Mouse (Mus musculus) adrenal gland, postnatal 14 days (tissue): ENCODE data around the gene Ucn2. TPM values are rescaled to one million over a fixed set of nuclear protein-coding genes. Genes with fewer than 3 reads are reported as not detected.

ENCODE experiments used
- DNase-seq: peaks from one replicate; pipeline ENCODE4 v3.0.0; 2021; ENCODE audit warnings: mixed read lengths
- total RNA-seq: library from RNA; stranded (reverse); gene quantifications from 2 replicates; pipeline ENCODE4 v1.2.3, GENCODE M21; 2021

Gene Ucn2
- total RNA-seq, 1 experiment from 2014 or later: 0.89 TPM

DNA sequence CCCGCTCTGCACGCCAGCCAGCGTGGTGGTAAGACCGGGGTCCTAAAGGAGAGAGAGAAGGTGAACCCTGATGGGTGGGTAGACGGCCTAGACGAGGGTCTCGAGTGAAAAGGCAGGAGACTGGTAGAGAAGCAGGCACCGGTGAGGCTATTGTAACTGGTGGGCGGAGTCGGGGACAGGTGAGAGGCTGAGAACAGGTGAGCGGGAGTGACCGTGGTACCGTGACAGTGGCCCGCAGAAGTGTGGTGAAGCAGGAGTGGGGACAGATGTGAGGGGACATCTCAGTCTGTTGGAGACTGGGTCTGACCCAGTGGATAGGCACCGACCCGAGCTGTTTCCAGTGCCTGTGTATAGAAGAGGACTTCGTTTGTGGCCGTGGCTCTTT is 6.3 kb downstream of the Ucn2 start:
- no peak for DNase-seq

DNA sequence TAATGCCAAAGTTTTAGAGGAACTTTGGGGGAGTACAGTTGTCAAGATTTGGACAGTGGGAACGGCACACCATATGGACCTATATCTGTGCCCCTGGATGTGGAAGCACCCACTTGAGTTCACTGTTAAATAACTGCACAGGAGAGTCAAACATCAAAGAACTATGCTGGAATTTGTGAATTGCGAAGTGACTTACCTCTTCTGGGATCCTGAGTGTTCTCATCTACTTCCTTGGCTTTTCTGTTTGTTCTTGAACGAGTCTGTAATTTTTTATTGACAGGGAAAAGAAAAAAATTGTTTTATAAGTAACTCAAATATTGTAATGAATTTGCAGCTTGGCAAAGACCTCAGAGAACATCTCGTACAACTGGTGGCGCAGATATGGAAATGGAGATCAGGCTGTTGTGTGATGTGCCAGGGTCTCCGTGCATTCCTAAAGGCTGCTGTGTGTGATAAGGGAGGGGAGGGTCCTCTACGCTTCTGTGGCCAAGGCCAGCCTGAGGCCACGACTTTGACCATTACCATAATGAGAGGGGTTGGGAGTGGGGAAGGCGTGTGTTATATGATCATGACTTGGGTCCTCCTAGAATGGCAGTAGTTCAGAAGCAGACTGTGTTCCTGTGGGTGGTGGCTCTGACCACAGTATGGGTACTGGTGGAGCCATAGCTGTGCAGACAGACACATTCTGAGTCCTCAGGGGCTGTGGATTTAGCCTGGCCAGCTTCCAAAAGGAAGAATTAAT is 7.0 kb downstream of the Ucn2 start:
- DNase-seq: no peak

DNA sequence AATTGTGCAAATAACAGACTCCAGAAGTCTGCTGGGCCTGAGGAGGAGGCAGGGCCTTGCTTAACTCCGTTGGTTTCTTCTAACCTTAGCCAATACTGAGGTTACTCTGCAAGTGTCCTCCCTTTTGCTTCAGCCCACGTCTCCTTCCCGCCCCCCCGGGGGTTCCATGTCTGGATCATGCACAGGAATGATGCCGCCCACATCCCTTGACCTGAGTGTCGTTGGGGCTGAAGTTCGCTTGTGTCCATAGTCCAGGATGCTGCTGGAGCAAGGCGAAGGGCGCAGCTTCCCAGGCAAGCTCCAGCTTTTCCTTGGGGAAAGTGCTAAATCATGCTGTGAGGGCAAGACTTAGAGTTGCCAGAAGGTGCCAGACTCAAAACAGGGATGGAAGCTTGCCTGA is 10.6 kb downstream of the Ucn2 start:
- DNase-seq: no peak

DNA sequence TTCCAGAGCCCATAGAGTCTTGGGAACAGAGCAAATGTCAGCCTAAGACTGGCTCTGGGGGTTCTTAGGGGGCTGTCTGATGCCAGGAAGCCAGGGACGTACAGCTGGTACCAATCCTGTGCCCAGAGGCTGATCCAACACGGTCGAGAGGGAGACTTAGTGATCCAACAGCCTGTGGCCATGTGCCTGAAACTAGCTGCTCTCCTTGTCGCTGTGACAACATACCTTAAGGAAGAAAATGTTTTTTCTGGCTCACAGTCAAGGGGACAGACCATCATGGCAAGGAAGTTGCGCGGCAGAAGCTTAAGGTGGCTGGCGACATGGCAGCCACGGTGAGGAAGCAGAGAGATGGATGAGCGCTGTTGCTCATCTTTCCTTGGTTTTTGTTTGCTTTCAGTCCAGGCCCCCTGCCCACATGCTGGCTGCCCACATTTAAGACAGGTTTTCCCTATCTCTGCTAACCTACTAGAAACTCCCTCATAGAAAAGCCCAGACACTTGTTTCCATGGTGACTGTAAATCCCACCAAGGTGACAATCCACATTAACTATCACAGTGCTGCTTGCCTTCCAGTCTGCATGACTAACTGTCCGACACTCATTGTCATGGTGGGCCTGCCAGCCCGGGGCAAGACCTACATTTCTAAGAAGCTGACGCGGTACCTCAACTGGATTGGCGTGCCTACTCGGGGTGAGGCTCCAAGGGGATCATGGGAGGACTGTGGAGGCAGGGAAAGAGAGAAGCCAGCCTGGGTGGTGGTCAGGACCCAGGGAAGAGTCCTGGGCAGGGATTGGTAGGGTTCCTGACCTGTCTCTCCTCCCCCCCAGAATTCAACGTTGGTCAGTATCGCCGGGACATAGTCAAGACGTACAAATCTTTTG is 12.7 kb downstream of the Ucn2 start:
- no peak for DNase-seq

DNA sequence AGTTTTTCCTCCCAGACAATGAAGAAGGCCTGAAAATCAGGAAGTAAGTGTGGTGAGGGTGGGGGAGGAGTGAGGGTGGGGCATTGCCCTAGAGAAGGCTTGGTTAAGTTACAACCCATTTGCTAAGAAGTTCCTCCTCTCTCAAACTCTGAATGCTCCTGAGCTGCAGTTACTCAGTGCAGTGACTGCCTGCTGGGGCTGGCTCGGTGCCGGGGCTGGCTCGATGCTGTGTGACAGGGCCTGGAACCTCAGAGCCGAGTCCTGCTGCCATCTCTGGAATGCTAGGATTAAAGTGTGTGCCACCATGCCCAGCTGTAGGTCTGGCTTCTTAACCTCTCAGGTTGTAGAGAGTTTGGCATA is 13.3 kb downstream of the Ucn2 start:
- DNase-seq: no peak

DNA sequence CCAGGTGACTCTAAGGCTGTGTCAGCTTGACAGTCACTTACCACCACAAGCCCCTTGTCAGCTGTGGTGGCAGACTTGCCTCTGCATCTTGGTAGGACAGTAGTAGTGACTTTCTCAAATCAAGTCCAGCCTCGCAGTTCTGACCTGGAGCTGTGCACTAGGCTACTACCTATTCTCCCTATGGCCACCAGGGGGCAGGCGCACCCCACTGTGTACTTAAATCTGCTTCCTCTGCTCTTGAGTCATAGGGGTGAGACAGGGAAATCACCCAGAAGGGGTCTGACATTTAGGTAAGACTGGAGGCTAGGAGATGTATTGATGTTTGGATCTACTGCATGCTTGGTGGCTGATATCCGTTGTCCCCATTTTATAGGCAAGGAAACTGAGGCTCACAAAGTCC is 14.9 kb downstream of the Ucn2 start:
- peak; percentile 83 for DNase-seq

DNA sequence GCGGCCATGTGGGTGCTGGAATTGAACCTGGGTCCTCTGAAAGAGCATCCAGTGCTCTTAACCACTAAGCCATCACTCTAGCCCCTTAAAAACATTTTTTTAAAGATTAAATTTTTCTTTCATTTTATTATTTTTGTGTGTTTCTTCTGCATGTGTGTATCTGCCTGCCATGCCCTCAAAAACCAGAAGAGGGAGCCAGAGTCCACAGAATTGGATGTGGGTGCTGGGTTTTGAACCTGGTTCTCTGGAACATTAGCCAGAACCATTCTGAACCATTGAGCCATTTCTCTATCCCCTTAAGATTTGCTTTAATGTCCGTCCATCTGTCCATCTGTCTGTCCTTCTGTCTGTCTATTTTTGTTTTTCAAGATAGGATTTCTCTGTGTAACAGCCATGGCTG is 17.4 kb downstream of the Ucn2 start:
- DNase-seq: peak; percentile 71

DNA sequence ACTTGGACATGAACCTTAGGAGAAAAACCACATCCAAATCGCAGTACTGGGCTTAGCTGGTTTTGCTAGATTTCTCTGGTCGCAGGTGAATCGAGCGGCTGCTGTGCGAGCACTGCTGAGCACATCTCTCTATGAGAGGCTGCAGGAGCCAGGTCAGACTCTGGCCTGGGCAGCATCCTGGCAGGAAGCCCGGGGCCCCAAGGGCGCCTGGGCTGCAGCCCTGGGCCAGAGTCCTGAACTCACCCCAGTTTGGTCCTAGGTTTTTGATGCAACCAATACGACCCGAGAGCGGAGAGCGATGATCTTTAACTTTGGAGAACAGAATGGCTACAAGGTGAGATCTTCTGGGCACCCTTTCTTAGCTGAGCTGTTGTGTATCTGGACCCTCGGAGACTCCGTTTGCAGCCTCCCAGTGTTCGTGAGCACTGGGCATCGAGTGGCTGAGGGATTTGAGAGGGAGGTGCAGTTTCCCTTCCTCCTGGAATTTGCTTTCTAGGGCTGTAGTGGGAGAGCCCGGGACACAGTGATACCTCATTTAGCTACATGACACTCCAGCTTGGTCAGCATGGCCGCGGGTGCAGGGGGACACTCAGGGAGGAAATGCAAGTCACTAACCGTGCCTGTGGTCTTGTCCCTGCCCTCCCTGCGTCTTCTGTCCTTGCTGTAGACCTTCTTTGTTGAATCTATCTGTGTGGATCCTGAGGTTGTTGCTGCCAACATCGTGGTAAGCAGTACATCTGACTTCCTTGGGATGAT is 21.4 kb downstream of the Ucn2 start:
- DNase-seq: no peak

DNA sequence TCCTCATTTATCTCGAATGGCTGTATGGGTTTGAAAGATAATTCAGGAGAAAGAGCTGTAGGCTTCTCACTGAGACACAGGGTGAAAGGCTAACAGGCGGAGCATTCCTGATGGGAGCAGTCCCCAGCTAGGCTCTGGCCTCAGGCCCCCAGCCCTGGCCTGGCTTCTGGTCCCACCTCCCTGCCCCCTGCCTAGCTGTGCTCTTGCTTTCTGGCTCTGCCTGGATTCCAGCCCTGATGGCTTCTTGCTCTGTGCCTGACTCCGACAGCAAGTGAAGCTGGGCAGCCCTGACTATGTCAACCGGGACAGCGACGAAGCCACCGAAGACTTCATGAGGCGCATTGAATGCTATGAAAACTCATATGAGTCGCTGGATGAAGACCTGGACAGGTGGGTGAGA is 22.3 kb downstream of the Ucn2 start:
- no peak for DNase-seq

DNA sequence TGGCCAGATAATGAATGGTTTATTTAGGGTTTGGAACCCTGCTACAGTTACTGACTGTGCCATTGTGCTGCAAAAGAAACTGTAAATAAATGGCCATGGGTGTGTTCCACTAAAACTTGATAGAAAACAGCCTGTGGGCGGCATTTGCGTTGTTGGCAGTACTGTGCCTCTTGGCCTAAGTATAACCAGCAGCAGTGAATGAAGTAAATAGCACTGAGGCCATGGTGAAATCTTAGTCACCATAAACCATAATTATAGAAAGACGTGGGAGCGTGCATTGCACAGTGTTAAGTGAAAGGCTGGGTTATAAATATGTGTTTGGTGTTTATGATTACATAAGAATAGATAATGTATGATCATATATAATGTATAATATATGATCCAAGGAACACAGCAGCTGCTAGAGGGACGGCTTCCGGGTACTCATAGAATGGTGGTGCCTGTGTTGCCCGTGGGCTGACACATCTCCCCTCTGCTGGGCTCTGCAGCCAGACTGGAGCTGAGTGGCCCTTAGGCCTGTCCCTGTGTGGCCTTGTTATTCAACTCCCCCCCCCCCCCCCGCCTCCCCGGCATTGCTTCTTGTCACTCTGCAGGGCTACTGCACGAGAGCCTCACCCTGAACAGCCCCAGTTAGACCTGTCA is 23.3 kb downstream of the Ucn2 start:
- DNase-seq: peak; percentile 27

DNA sequence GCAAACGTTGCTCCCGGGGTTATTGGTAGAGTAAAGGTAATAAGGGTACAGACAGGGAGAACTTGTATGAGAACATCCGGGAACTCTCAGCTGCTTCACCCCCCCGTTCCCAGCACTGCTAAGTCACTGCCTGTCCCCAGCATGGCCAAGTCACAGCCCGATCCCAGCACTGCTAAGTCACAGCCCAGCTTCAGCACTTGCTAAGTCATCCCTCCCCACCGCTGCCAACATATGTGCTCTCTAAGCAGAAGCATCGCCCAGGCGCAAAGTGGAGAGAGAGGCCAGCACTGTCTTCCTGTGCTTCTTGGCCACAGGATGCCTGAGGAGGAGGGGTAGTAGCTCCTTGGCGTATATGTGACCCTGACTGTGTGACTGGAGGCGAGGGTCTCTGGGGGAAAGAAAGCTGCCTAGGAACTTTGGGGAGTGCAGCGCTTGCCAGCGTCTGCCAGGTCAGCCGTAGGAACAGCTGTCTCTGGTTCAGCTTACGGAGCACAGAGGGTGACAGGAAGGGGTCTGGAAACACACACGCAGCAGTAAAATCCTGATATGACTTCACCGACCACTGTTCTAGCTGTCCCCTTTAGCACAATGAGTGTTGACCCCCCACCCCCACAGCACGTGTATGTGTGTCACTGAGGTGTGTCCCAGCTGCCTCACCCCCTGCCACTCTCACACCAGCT is 24.0 kb downstream of the Ucn2 start:
- DNase-seq: peak; percentile 63

DNA sequence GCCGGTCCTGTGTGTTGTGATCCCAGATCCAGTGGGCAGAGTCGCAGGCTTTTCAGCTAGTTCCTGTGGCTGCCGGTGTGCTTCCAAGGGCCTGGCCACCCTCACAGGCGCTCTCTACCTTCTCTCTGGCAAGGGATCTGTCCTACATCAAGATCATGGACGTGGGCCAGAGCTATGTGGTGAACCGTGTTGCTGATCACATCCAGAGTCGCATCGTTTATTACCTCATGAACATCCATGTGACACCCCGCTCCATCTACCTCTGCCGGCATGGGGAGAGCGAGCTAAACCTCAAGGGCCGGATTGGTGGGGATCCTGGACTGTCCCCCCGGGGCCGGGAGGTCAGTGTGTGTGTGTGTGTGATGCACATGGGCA is 24.5 kb downstream of the Ucn2 start:
- DNase-seq: no peak

DNA sequence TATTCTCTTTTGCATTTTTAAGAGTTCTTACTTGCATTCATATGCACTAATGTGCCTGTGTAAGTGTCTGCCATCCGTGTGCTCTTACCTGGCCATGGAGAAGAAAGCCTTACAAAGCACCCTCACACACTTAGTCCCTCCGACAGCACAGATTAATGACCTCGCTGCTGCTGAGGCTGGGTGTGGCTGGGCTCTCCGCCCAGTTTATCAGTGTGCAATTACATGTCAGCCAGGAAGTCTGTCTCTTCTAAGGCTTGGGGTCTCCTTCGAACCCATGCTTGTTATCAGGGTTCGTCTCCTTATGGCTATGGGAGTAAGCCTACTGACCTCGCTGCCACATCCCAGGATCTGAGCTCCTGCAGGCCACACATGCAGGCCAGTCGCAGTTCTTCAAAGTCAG is 29.6 kb downstream of the Ucn2 start:
- DNase-seq: no peak

DNA sequence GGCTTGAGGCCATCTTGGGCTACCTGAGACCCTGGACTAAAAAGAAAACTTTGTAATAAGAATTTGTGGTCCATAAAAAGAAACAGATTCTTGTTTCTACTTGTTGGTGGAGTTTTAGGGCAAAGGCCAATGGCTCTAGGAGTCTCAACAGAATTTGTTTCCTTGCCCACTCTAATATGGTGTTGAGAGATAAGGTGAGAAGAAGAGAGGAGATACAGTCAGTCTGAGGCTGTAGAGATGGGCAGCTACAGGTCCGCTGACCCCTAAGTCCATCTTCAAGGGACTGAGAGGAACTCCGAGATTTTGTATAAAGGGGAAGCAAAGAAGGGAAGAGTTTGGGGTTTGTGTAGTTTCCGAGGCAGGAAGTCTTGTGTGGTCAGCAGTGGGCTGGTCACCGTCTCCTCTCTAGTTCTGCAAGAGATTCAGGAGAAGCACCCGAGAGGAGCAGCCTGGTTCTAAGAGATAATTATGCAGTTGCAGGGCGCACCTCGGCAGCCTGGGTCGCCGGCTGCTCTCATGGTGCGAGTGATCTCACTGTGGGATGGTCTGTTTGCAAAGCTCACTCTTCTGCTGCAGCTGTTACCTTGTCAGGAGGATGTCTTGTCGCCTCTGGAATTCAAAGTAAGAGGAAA is 31.3 kb downstream of the Ucn2 start:
- no peak for DNase-seq

DNA sequence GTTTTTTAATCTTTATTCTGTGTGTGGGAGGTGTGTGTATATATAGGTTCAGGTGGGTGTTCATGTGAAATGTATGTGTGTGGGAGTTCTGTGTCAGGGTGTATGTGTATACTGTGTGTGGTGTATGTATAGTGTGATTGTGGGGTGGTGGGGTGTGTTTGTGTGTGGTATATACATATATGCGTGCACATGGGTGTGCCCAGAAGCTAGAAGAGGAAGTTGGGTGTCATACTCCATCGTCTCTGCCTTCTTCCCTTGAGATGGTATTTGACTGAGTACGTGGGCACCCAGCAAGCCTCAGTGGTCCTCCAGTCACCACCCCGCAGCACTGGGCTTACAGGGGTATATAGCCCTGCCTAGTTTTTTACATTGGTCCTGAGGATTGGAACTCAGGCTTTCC is 35.6 kb downstream of the Ucn2 start:
- no peak for DNase-seq

DNA sequence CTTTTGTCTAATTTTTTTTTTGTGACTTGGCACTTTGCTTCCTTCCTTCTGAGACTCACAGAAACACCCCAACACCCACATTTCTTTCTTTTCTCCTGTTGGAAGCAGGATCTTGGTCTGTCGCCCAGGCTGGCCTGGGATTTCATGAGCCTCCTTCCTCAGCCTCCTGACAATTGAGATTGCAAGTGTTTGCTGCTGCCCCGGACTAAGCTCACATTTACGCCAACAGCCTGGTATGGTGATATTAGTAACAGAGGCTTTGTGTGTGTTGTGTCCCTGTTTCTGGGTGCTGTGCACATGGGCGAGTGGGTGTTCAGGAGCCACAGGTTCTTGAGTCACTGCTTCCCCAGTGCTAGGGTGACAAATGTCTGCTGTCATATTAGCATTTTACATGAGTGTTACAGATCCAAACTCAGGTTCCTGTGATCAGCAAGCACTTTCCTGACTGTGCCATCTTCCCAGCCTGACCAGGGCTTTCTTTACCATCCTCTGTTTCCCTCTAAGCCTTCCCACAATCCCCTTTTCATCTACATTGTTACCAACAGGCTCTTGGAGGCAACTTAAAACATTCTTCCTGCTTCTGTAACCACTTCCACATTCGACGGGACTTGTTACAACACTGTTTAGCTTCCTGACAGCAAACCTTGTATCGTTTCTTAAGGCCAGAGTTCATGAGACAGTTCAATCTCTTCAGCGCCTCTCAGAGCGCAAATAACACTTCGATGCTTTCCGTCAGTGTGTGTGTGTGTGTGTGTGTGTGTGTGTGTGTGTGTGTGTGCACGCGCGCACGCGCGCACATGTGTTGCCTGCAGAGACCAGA is 37.3 kb downstream of the Ucn2 start:
- peak; percentile 61 for DNase-seq

DNA sequence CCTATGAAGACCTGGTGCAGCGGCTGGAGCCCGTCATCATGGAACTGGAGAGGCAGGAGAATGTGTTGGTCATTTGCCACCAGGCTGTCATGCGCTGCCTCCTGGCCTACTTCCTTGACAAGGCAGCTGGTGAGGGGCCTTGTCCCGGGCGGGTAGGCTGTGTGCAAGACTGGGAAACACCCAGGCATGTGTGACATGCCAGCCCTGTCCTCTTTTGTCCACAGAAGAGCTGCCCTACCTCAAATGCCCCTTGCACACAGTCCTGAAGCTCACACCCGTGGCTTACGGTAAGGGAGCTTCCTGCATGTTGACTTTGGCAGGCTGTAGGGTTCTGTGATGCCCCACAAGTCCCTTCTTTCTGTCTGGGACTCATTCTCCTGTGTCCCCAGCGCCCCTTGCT is 41.7 kb downstream of the Ucn2 start:
- peak; percentile 44 for DNase-seq

DNA sequence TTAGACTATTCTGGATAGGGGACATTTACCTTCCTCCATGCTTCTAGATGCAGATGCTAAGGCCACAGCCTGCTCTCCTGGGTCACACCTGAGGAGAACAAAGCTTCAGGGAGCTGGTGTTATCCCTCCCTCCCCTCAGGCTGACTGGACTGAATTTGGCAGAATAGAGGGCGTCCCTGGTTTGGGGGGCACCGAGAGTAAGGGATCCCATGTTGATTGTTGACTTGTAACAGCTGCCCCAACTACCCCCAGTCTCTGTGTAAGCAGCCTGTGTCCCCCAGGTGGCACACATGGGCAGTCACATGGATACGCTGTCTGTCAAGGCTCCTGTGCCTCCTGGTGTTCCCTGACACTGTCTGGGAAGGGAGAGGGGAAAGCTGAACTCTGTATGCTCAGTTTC is 42.6 kb downstream of the Ucn2 start:
- no peak for DNase-seq

DNA sequence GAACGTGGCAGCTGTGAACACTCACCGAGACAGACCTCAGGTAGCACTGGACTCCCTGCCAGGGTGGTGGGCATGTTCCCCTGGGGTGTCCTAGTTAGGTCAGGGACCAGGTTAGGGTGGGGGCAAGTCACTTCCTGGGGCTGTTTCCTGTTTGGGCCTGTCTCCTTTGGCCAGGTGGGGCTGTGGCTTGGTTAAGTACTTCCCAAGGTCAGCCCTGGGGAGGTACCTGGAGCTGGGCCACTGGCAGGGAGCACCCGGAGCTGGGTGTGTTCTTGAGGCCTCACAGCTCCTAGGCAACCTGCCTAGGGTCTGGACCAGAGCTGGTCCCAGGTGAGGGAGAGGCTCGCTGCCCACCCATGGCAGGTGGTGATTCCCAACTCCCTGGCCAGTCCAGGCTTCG is 43.1 kb downstream of the Ucn2 start:
- DNase-seq: no peak

DNA sequence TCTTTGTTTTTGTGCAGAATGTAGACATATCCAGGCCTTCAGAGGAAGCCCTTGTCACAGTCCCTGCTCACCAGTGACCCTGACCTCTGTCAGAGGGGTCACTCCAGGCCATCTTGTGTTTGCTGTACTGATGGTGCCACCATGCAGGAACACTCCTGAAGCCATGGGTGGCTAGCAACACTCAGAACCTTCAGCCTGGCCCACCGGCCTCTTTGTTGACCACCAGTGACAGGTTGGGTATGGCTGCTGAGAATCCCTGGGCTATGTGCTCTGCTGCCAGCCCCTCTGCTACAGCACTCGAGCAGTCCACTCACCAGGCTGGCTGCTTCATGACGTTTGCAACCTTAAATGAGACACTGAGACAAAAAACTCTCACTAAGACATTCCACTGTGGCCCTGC is 44.5 kb downstream of the Ucn2 start:
- DNase-seq: no peak

DNA sequence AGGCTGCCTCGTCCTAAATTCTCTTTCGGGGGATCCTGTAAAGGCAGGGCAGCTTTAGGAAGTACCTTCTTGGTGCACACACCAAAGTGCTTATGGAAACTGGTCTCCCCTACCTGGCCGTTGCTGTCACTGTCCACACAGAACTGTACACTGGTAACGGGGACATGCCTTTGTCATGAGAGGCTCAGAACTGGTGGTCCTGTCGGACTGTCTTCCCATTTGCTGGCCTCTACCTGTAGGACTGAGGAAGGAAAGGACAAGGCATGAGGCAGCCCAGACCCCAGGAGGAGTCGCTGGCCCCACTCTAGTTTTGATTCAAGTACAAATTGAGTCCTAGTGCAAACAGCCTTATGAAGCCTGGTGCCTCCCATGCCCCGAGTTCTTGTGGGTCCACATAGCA is 45.2 kb downstream of the Ucn2 start:
- DNase-seq: no peak
